Mouse (Mus musculus) c-Kit-positive CD71-negative TER-119-negative erythroid progenitor cells, embryonic 14.5 days (primary cell): ENCODE measurements around the gene Srd5a1.
"Not testable (repeated sequence)": the region's sequence is repeated elsewhere in the genome, so short reads cannot be mapped to it uniquely, and the experiment has no call there.

Source experiments
- DNase-seq: peaks from one replicate; pipeline ENCODE4 v3.0.0-alpha.2; 2013; ENCODE audit warnings: low read depth

Gene Srd5a1

DNA sequence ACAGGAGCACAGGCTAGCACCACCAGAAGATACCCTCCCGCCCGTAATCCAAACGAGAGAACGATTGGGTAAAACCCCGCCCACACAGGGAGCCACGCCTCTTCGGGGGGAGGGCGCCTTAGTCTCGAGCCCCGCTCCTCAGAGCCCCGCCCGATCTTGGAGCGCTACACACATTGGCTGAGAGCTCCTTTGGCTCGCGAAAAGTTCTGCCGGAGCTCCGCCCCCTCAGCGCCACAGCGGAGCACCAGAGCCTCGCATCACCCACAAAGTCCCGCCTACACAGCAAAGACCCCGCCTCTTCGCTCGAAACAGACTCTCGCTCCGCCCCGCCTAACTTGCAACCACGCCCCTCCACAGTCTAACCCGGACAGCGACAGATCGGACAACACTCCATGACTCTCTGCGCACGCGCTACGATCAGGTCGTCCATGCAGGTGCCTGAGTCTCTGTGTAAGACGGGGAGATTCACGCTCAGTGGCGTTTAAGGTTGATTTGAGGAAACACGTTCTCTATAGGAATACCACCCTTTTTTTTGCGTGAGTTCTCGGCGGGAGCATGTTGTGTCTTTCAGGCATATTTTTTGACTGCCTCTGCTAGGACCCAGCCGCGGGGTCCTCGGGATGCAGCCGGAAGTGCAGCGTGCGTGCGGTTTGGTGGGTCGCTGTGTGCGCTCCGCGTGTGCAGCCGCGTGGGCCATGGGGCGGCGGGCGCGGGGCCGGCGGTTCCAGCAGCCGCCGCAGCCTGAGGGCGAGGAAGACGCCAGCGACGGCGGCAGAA, at the start of gene Srd5a1:
Gene Srd5a1 (minus strand): TSS at position 45 of the 777 bp plus-strand sequence.
- peak; percentile 97 for DNase-seq

- DNase-seq: no peak
These were observed 43.3 kb upstream of the Srd5a1 start for GRCm38 (mm10) chr13:69654508-69654907.

GRCm38 (mm10) chr13:69646481-69646880, 35.2 kb upstream of the Srd5a1 start:
- DNase-seq: no peak

DNA sequence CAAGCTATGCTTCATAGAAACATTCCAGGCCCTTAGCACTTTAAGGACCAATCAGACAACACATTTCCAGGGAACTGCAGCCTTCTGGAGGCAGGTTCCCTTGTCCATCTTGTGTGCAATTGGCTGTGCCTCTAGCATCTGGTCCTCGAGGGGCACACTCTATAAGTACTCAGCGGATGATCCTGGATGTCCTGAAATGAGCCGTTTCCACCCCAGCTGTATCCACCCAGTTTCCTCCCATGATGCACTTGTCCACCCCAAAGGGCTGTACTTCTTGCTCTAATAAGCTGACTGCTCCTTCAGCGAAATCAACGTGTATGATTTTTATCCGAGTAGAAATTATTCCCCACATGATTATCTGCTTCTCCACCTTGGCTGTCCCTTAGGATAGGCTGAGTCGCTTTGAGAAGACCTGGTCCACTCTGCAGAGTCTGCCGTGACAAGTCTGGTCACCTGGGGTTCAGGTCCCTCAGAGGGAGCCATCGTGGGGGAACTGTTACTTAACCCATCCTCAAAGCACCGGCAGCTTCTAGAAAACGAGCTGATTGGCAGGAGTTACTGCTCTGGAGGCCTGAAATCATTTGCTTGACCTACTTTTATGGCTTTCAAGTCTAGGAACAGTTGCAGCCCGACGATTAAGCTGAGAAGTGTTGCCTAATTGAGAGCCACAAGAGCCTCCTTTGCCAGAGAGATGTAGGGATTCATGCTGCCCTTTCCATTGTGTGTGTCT, 34.6 kb upstream of the Srd5a1 start:
- no peak for DNase-seq

DNA sequence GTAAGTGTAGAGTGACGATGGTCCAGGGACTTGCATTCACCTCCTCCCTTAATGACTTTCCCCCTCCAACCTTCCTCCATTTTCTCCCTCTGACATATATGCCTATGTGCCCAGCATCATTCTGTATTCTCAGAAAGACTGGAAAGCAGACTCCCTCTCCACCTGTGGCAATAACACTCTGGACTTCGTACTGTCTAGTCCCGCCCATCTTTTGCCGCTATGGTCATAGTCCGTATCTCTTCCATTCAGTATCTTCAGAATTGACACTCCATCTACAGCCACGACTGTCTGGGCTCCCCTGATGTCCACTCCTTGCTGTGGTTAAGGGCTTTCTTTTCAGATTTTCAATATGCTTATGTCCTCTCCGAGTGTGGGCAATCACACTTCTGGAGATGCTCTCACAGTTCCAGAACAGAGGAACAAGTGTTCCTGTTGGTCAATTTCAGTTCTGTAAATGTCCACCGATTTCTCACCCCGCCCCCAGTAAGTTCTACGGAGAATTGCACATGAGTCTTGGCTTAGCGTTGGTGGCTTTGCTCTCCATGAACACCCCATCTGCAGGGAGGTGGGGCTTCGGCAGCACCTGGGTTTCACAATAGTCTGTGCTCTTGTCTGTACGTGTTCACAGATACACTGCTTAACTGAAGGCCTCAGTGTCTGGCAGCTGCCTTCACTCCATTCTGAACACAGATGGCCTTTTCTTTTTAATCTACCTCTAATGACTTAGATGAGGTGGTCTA, 33.4 kb upstream of the Srd5a1 start:
- DNase-seq: no peak

DNA sequence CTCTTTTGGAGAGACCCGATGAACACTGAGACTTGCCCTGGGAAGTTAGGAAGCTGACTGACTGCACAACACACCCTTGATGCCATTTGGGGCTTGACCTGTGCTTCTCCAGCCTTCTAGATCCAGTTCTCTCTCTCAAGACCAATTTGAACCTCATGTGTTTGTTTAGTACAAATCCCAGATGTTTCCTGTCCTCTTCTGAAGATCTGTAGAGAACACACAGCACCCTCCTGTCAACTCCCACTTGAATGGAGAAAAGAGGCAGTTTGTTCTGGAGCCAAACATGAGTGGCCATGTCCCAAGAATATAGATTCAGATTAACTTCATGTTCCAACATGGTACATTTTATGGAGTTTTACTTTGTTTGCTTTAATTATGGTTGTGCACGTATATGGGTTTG, 32.7 kb upstream of the Srd5a1 start:
- no peak for DNase-seq

GRCm38 (mm10) chr13:69642656-69643216, 31.5 kb upstream of the Srd5a1 start:
- no peak for DNase-seq

- no peak for DNase-seq
These were observed 29.8 kb upstream of the Srd5a1 start for GRCm38 (mm10) chr13:69641017-69641416.

DNA sequence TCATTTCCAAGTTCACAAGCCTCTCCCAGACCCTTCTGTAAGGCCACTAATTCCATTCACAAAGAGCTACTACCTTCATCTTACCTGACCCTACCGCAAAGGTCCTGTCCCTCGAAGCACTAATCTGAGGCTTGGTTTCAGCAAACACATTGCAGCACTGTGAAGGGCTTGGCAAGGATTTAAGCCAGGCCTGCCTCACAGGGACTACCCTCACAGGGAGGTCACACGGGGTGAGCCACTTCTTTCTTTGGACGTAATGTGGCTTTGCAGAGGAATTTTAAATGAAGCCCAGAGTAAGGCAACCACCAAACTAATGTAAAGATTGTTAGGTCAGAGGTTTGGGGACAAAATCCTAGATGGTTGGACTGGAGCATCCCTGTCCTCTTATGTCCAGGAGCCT, 29.3 kb upstream of the Srd5a1 start:
- DNase-seq: no peak

DNA sequence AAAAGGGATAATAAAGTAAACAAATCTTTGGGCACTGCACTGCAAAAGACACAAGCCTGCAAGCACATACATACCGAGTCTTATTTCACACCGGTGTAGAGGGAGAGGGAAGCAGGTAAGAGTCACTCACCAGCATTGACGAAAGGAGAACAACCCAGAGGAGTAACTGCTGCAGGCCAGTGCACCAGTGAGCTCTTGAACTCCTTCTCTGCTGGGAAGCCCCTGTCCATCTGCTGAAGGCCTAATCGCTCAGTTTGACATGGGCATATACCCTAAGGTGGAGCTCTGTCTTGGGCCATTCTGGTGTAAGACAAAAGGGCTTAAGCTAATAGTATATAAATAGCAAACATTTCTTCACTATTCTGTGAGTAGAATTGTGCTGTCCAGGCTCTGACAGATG, 28.9 kb upstream of the Srd5a1 start:
- no peak for DNase-seq

- DNase-seq: no peak
These were observed 28.0 kb upstream of the Srd5a1 start for GRCm38 (mm10) chr13:69639251-69639650.

DNA sequence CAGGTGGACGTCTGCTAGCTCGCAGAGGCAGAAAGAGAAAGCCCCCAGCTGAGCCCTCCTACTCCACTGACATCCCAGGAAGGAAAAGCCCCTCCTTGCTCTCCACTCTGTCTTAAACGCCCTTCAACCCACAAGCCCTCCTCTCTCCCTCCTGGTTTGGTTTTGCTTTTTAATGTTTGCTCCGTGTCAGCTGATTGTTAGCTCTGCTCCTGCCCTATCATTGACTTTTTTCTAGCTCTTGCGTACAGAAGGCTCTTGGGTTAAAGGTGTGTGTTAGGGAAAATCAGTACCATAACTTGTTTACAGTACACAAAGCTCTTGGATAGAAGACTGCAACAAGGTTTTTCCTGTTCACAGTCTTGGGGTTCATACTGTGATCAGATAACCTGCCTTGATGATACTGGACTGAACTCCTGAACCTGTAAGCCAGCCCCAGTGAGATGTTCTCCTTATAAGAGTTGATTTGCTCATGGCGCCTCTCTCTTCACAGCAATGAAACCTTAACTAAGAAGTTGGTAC, 26.9 kb upstream of the Srd5a1 start:
- DNase-seq: no peak

GRCm38 (mm10) chr13:69637657-69638056, 26.4 kb upstream of the Srd5a1 start:
- no peak for DNase-seq

GRCm38 (mm10) chr13:69636816-69637215, 25.6 kb upstream of the Srd5a1 start:
- DNase-seq: no peak

DNA sequence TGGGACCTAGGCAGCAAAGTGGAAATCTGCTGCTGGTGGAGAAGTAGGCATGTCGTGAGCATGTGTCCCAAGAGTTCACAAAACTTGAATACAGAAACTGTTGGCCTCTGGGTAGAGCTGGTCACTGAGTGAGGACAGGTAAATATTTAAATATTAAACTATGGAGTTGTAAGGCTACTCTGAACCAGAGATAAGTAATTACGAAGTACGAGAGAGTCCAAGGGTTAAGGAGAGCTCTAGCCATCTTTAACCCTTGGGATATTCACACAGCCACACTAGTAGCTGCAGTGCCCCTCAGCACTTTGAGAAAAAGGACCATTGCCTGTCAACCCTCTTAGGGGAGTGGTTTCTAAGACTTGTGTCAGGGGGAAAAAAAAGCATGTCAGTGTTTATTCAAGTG, 25.1 kb upstream of the Srd5a1 start:
- no peak for DNase-seq

- DNase-seq: not testable (repeated sequence)
These were observed 24.6 kb upstream of the Srd5a1 start for GRCm38 (mm10) chr13:69635836-69636235.

DNA sequence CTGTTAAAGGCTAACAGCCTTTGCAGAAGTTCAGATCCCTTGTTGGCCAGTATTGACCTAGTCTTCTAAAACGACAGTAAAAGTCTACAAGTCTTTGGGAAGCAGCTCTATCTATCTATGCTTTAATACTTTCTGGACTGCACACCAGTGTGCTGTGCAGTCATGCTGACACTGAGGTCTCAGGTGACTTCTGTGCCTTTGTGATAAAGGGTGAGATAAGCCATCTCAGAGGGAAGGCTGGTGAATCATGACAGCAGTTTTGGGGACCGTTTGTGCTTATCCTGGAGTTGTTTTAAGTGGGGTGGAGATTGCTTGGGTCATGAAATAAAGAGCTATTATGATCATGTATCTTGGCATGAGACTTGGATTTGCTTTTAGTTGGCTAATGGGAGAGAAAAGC, 22.7 kb upstream of the Srd5a1 start:
- DNase-seq: no peak

DNA sequence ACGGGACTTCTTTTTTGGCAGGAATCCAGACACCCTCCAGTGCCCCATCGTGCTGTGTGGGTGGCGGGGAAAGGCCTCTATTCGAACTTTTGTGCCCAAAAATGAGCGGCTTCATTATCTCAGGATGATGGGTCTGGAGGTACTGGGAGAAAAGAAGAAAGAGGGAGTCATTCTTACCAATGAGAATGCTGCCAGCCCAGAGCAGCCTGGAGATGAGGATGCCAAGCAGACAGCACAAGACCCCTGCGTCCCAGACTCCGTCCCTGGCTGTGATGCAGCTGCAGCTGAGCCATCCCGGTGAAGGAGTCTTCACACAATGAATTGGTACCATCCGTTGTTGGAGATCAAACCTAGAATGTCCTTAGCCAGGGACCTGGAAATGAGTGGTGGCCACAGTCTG, 22.3 kb upstream of the Srd5a1 start:
- no peak for DNase-seq

GRCm38 (mm10) chr13:69631659-69632058, 20.4 kb upstream of the Srd5a1 start:
- DNase-seq: no peak

DNA sequence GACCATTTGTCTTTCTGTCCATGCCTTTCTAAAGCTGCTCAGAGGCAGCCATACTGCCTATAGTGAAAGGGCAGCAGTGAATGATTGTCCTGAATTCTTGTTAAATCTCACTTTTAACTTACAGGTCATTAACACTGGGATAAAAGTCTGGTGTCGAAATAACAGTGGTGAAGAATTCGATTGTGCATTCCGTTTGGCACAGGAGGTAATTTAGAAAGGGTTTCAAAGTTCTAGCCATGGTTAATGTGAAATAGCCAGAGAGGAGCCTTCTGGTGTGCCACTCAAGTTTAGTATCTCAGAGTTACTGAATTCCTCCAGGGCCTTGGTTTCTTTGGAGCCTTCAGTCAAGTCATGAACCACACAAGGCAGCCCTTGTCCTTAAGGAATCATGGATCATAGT, 19.9 kb upstream of the Srd5a1 start:
- DNase-seq: no peak

DNA sequence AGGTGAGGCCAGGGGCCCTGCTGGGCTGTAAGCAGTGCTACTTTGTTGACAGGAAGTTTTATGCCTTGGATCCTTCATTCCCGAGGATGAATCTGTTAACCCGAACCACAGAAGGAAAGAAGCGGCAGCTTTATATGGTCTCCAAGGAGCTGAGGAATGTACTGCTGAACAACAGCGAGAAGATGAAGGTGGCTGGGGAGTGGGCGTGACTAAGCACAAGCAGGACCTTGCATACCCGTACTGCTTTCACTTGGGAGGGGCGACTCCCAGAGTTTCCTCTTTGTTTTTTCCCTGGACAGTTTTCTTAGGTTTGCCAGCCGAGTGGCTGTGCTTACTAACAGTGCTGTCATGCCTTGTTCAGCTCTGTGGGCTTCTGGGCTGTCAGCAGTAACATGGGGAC, 19.3 kb upstream of the Srd5a1 start:
- no peak for DNase-seq

GRCm38 (mm10) chr13:69627941-69628340, 16.7 kb upstream of the Srd5a1 start:
- DNase-seq: no peak
